Mouse (Mus musculus): ENCODE results near the gene Olfr155. TPM values are rescaled to one million over a fixed set of nuclear protein-coding genes. Genes with fewer than 3 reads are reported as not detected.

Olfr155 gene
- polyA plus RNA-seq, 1 experiment from 2014 or later = not detected

DNA sequence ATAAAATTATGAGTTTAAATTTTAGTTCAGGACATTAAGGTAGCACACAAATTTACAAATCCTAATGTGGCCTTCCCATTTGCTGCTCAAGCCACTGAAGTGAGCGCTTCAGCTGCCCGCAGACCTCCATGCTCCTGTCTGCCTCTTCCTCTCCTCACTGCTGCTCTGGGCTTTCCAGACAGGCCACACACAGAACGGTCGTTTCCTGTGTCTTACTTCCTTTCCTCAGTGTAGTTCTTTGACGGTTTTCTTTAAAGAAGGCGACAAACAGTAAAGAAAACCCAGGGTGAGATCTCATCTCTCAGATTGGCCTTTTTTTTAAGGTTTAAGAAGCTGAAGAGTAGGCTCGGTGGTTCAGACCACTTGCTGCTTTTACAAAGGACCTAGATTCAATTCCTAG lies 52.3 kb downstream of the Olfr155 start:
- Histone ChIP-seq H3K4me2 (no peak overlapping the region), H3K4me1 (no peaks in the 10 kb centered on the region), H3K9me3 (replicated peaks) (no peaks in the 10 kb centered on the region), H3K27ac (no peak overlapping the region), H3K36me3 (ENCODE audit: poor library complexity, severe bottlenecking) (peaks cover 15% of the 10 kb centered on the region), H3K27me3 (no peaks in the 10 kb centered on the region), H3K9ac (no peak overlapping the region), H3K4me3 (no peak overlapping the region)
- WGBS = 84% methylated on average over 7 of the region's 7 CpGs
- no peak for ATAC-seq

DNA sequence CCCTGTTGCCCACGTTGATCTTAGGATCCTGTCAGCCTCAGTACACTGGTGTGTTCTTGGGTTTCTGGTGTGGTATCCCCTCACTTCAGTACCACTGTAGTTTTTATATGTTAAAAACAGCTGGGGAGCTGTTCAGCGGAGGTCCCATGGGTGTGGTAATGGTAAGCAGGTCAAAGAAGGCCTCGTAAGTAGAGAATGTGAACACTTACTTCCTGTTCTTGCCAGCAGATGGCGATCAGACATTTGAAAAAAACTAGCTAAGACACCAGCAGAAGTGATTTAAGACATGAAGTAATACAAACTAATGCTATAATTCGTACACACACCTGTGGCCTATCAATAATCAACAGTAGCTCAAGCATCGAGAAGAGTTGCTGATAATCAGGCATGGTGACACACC lies 55.1 kb downstream of the Olfr155 start:
- H3K36me3 ChIP-seq (ENCODE audit: poor library complexity, severe bottlenecking) = peaks cover 16% of the 10 kb centered on the region
- ATAC-seq = no peak
- no peaks in the 10 kb centered on the region for H3K9me3 ChIP-seq (replicated peaks)
- no peak overlapping the region for H3K9ac ChIP-seq
- no peak overlapping the region for H3K27ac ChIP-seq
- 38% methylated on average over 6 of the region's 6 CpGs for WGBS
- no peaks in the 10 kb centered on the region for H3K27me3 ChIP-seq
- no peak overlapping the region for H3K4me3 ChIP-seq
- H3K4me2 ChIP-seq = no peak overlapping the region
- H3K4me1 ChIP-seq = no peaks in the 10 kb centered on the region

Other genes starting within 250 kb of the Olfr155 start
- 9.1 and 10.7 TPM in 2 replicates for gene Npr2, start 219.6 kb upstream of the Olfr155 start, polyA plus RNA-seq (2015; fragmentation: Nextera tagmentation; extraction: Ambion mirVana)
- gene Spag8, start 198.0 kb upstream of the Olfr155 start, polyA plus RNA-seq (2015; fragmentation: Nextera tagmentation; extraction: Ambion mirVana) = 3.9 and 6.8 TPM in 2 replicates
- 75.6 and 79.2 TPM in 2 replicates for gene Hint2, start 195.1 kb upstream of the Olfr155 start, polyA plus RNA-seq (2015; fragmentation: Nextera tagmentation; extraction: Ambion mirVana)
- 12.1 and 13.8 TPM in 2 replicates for gene Tmem8b, start 182.6 kb upstream of the Olfr155 start, polyA plus RNA-seq (2015; fragmentation: Nextera tagmentation; extraction: Ambion mirVana)
- 2.1 and 2.9 TPM in 2 replicates for gene Fam221b, start 182.4 kb upstream of the Olfr155 start, polyA plus RNA-seq (2015; fragmentation: Nextera tagmentation; extraction: Ambion mirVana)
- not detected in 2 replicates for gene Olfr70, start 150.8 kb upstream of the Olfr155 start, polyA plus RNA-seq (2015; fragmentation: Nextera tagmentation; extraction: Ambion mirVana)
- gene Olfr71, start 141.3 kb upstream of the Olfr155 start, polyA plus RNA-seq (2015; fragmentation: Nextera tagmentation; extraction: Ambion mirVana) = not detected in 2 replicates
- gene Hrct1, start 124.4 kb upstream of the Olfr155 start, polyA plus RNA-seq (2015; fragmentation: Nextera tagmentation; extraction: Ambion mirVana) = 0.30 and 0.48 TPM in 2 replicates
- gene Spaar, start 121.5 kb upstream of the Olfr155 start, polyA plus RNA-seq (2015; fragmentation: Nextera tagmentation; extraction: Ambion mirVana) = not detected in 2 replicates
- not detected in 2 replicates for gene Olfr159, start 80.6 kb upstream of the Olfr155 start, polyA plus RNA-seq (2015; fragmentation: Nextera tagmentation; extraction: Ambion mirVana)
- not detected in 2 replicates for gene Olfr156, start 27.7 kb upstream of the Olfr155 start, polyA plus RNA-seq (2015; fragmentation: Nextera tagmentation; extraction: Ambion mirVana)
- gene Olfr157, start 11.4 kb upstream of the Olfr155 start, polyA plus RNA-seq (2015; fragmentation: Nextera tagmentation; extraction: Ambion mirVana) = not detected in 2 replicates
- gene Reck, start 24.0 kb downstream of the Olfr155 start, polyA plus RNA-seq (2015; fragmentation: Nextera tagmentation; extraction: Ambion mirVana) = 4.4 and 4.8 TPM in 2 replicates
- 37.1 and 38.7 TPM in 2 replicates for gene Glipr2, start 105.8 kb downstream of the Olfr155 start, polyA plus RNA-seq (2015; fragmentation: Nextera tagmentation; extraction: Ambion mirVana)
- not detected in 2 replicates for gene Ccin, start 131.9 kb downstream of the Olfr155 start, polyA plus RNA-seq (2015; fragmentation: Nextera tagmentation; extraction: Ambion mirVana)
- gene Clta, start 152.9 kb downstream of the Olfr155 start, polyA plus RNA-seq (2015; fragmentation: Nextera tagmentation; extraction: Ambion mirVana) = 249 and 262 TPM in 2 replicates
- gene Gne, start 232.6 kb downstream of the Olfr155 start, polyA plus RNA-seq (2015; fragmentation: Nextera tagmentation; extraction: Ambion mirVana) = 18.0 and 19.3 TPM in 2 replicates

Measured in forebrain, embryonic 13.5 days (tissue).